Mouse (Mus musculus): ENCODE data around the gene Olfr1501. TPM values are rescaled to one million over a fixed set of nuclear protein-coding genes. Genes with fewer than 3 reads are reported as not detected.
A peak's percentile ranks its signal among the peaks of the same experiment; 100 is the strongest.
"Not testable (repeated sequence)": the region's sequence is repeated elsewhere in the genome, so short reads cannot be mapped to it uniquely, and the experiment has no call there.

Gene Olfr1501
- polyA plus RNA-seq (2015; fragmentation: Nextera tagmentation; extraction: Ambion mirVana), result not detected in 2 replicates

DNA sequence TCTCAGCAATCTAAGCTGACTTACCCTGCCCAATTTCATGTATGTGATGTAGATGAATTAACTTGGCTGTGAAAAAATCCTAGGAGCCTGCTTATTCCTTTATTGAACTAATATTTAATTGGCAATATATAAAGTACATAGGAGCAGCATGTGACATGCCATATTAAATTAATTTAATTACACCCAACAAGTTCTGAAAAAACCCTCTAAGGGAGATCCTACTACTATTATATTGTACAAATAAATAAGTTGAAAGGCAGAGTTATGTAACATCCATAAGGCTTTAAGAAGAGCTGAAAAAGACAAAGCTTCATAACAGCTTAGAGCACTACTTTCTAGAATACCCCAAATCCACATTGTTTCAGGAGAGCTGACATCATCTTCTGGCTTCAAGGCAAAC is at the start of gene Olfr1501:
Gene Olfr1501 (minus strand): TSS at position 101 of the 400 bp plus-strand sequence.
- not testable (repeated sequence) for H3K27me3 ChIP-seq (replicated peaks; ENCODE audit: control insufficient read depth, insufficient read depth, low read length); H3K9me3 ChIP-seq (ENCODE audit: control insufficient read depth, low read length); H3K4me1 ChIP-seq (ENCODE audit: control insufficient read depth, insufficient read depth, low read depth, low read length); H3K36me3 ChIP-seq (ENCODE audit: control insufficient read depth, insufficient read depth, low read length); ATAC-seq; H3K9ac ChIP-seq (ENCODE audit: low read depth, low read length); H3K4me3 ChIP-seq (ENCODE audit: low read length); H3K27ac ChIP-seq (ENCODE audit: low read depth, low read length); H3K4me2 ChIP-seq (ENCODE audit: low read length)

GRCm38 (mm10) chr19:13897828-13898227 is 47.3 kb upstream of the Olfr1501 start, which contains the start of gene Olfr1504:
Olfr1504 (minus strand) TSS chr19:13897928.
- Histone ChIP-seq H3K4me3 (ENCODE audit: low read length) (no peak within 1 kb of the TSS), H3K9me3 (ENCODE audit: control insufficient read depth, low read length) (no peaks in the 10 kb centered on the region), H3K4me1 (ENCODE audit: control insufficient read depth, insufficient read depth, low read depth, low read length) (no peaks in the 10 kb centered on the region), H3K36me3 (ENCODE audit: control insufficient read depth, insufficient read depth, low read length) (no peaks in the 10 kb centered on the region), H3K9ac (ENCODE audit: low read depth, low read length) (no peak within 1 kb of the TSS), H3K4me2 (ENCODE audit: low read length) (no peak within 1 kb of the TSS), H3K27ac (ENCODE audit: low read depth, low read length) (no peak within 1 kb of the TSS), H3K27me3 (replicated peaks; ENCODE audit: control insufficient read depth, insufficient read depth, low read length) (no peaks in the 10 kb centered on the region)
- ATAC-seq, result no peak
- WGBS, result 82% methylated on average over 1 of the region's 1 CpGs

DNA sequence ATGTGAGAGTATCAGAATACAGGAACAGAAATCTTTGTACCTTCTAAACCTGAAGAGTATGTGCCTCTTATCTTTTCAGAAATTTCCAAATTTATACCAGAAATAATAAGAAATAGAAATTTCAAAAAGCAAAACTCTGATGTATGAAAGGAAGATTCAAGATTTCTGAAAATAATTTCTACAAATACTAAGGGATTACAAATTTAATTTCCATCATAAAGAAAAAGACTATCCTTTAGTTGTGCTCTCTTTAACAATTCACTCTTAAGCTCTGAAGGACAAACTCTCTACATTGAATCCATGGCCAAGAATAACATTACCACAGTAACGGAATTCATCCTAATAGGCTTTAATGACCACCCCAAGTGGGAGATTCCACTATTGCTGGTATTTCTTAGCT is 11.0 kb upstream of the Olfr1501 start, which contains the start of gene Olfr1502:
Gene Olfr1502 (plus strand): TSS at position 301 of the 400 bp plus-strand sequence.
- Histone ChIP-seq H3K9me3 (ENCODE audit: control insufficient read depth, low read length) (no peaks in the 10 kb centered on the region), H3K36me3 (ENCODE audit: control insufficient read depth, insufficient read depth, low read length) (no peaks in the 10 kb centered on the region), H3K4me3 (ENCODE audit: low read length) (no peak within 1 kb of the TSS), H3K27ac (ENCODE audit: low read depth, low read length) (no peak within 1 kb of the TSS), H3K4me2 (ENCODE audit: low read length) (no peak within 1 kb of the TSS), H3K4me1 (ENCODE audit: control insufficient read depth, insufficient read depth, low read depth, low read length) (no peaks in the 10 kb centered on the region), H3K9ac (ENCODE audit: low read depth, low read length) (no peak within 1 kb of the TSS), H3K27me3 (replicated peaks; ENCODE audit: control insufficient read depth, insufficient read depth, low read length) (no peaks in the 10 kb centered on the region)
- 94% methylated on average over 1 of the region's 1 CpGs for WGBS
- no peak for ATAC-seq

GRCm38 (mm10) chr19:13830388-13830787 is 20.1 kb downstream of the Olfr1501 start, which contains the start of gene Olfr1500:
Olfr1500 (minus strand) TSS chr19:13830488.
- no peaks in the 10 kb centered on the region for H3K9me3 ChIP-seq (ENCODE audit: control insufficient read depth, low read length)
- H3K4me3 ChIP-seq (ENCODE audit: low read length), result no peak within 1 kb of the TSS
- H3K27me3 ChIP-seq (replicated peaks; ENCODE audit: control insufficient read depth, insufficient read depth, low read length), result no peaks in the 10 kb centered on the region
- no peak for ATAC-seq
- H3K36me3 ChIP-seq (ENCODE audit: control insufficient read depth, insufficient read depth, low read length), result no peaks in the 10 kb centered on the region
- H3K4me2 ChIP-seq (ENCODE audit: low read length), result no peak within 1 kb of the TSS
- no peaks in the 10 kb centered on the region for H3K4me1 ChIP-seq (ENCODE audit: control insufficient read depth, insufficient read depth, low read depth, low read length)
- H3K9ac ChIP-seq (ENCODE audit: low read depth, low read length), result no peak within 1 kb of the TSS
- H3K27ac ChIP-seq (ENCODE audit: low read depth, low read length), result no peak within 1 kb of the TSS

GRCm38 (mm10) chr19:13828447-13828846 is 22.0 kb downstream of the Olfr1501 start:
- no peak for ATAC-seq

DNA sequence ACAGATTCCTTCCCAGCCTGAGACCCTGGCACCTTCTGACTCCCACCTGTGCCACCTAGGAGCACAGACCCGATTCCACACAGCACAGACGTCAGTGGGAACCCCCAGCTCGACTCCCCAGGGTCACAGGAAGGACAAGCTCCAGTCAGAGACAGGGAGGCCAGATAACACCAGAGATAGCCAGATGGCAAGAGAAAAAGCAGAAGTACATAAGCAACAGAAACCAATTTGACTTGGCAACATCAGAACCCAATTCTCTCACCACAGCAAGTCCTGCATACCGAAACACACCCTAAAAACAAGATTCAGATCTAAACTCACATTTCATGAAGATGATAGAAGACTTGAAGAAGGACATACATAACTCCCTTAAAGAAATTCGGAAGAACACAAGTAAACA is 29.6 kb downstream of the Olfr1501 start:
- Histone ChIP-seq H3K4me1 (ENCODE audit: control insufficient read depth, insufficient read depth, low read depth, low read length) (no peaks in the 10 kb centered on the region), H3K4me3 (ENCODE audit: low read length) (no peak overlapping the region), H3K9me3 (ENCODE audit: control insufficient read depth, low read length) (no peaks in the 10 kb centered on the region), H3K27me3 (replicated peaks; ENCODE audit: control insufficient read depth, insufficient read depth, low read length) (no peaks in the 10 kb centered on the region), H3K27ac (ENCODE audit: low read depth, low read length) (no peak overlapping the region), H3K36me3 (ENCODE audit: control insufficient read depth, insufficient read depth, low read length) (no peaks in the 10 kb centered on the region), H3K9ac (ENCODE audit: low read depth, low read length) (no peak overlapping the region), H3K4me2 (ENCODE audit: low read length) (no peak overlapping the region)
- 73% methylated on average over 5 of the region's 5 CpGs for WGBS
- no peak for ATAC-seq

More at GRCm38 (mm10) chr19:13828447-13828846, 22.0 kb downstream of the Olfr1501 start:
- Histone ChIP-seq H3K27ac (ENCODE audit: low read depth, low read length) (no peak overlapping the region), H3K27me3 (replicated peaks; ENCODE audit: control insufficient read depth, insufficient read depth, low read length) (no peaks in the 10 kb centered on the region), H3K9me3 (ENCODE audit: control insufficient read depth, low read length) (no peaks in the 10 kb centered on the region), H3K4me3 (ENCODE audit: low read length) (no peak overlapping the region), H3K4me1 (ENCODE audit: control insufficient read depth, insufficient read depth, low read depth, low read length) (no peaks in the 10 kb centered on the region), H3K36me3 (ENCODE audit: control insufficient read depth, insufficient read depth, low read length) (no peaks in the 10 kb centered on the region), H3K4me2 (ENCODE audit: low read length) (no peak overlapping the region), H3K9ac (ENCODE audit: low read depth, low read length) (no peak overlapping the region)
- 69% methylated on average over 3 of the region's 3 CpGs for WGBS

- Histone ChIP-seq H3K36me3 (ENCODE audit: control insufficient read depth, insufficient read depth, low read length) (no peaks in the 10 kb centered on the region), H3K4me1 (ENCODE audit: control insufficient read depth, insufficient read depth, low read depth, low read length) (no peaks in the 10 kb centered on the region)
- no peak for ATAC-seq
These were observed 31.1 kb downstream of the Olfr1501 start, which contains the start of gene Olfr1499 for GRCm38 (mm10) chr19:13819347-13819746. Olfr1499 (minus strand) TSS chr19:13819447.

GRCm38 (mm10) chr19:13818827-13819226 is 31.7 kb downstream of the Olfr1501 start:
- no peaks in the 10 kb centered on the region for H3K9me3 ChIP-seq (ENCODE audit: control insufficient read depth, low read length)
- H3K36me3 ChIP-seq (ENCODE audit: control insufficient read depth, insufficient read depth, low read length), result no peaks in the 10 kb centered on the region
- H3K27me3 ChIP-seq (replicated peaks; ENCODE audit: control insufficient read depth, insufficient read depth, low read length), result no peaks in the 10 kb centered on the region
- 35% methylated on average over 5 of the region's 5 CpGs for WGBS
- no peak overlapping the region for H3K27ac ChIP-seq (ENCODE audit: low read depth, low read length)
- no peaks in the 10 kb centered on the region for H3K4me1 ChIP-seq (ENCODE audit: control insufficient read depth, insufficient read depth, low read depth, low read length)
- no peak overlapping the region for H3K4me3 ChIP-seq (ENCODE audit: low read length)
- ATAC-seq, result peak; percentile 56; the same call in 1 of the 2 replicates
- no peak overlapping the region for H3K9ac ChIP-seq (ENCODE audit: low read depth, low read length)
- no peak overlapping the region for H3K4me2 ChIP-seq (ENCODE audit: low read length)

More at GRCm38 (mm10) chr19:13819347-13819746, 31.1 kb downstream of the Olfr1501 start, which contains the start of gene Olfr1499:
- Histone ChIP-seq H3K4me3 (ENCODE audit: low read length) (no peak within 1 kb of the TSS), H3K9me3 (ENCODE audit: control insufficient read depth, low read length) (no peaks in the 10 kb centered on the region), H3K9ac (ENCODE audit: low read depth, low read length) (no peak within 1 kb of the TSS), H3K4me2 (ENCODE audit: low read length) (no peak within 1 kb of the TSS), H3K27ac (ENCODE audit: low read depth, low read length) (no peak within 1 kb of the TSS), H3K27me3 (replicated peaks; ENCODE audit: control insufficient read depth, insufficient read depth, low read length) (no peaks in the 10 kb centered on the region)

DNA sequence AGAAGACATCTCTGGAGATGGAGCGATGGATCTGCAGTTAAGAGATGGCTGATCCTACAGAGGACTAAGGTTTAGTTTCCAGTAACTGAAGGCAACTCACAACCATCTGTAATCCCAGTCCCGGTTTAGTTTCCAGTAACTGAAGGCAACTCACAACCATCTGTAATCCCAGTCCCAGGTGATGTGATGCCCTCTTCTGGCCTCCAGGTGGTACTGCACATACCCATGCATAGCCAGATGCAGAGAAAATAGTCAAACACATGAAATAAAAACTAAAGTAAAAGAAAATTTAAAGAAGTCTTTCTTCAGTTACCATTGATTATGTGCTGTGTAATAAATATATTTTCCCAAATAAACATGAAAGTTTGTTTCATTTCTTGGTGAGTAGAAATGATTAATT is 37.7 kb downstream of the Olfr1501 start:
- Histone ChIP-seq H3K36me3 (ENCODE audit: control insufficient read depth, insufficient read depth, low read length) (no peaks in the 10 kb centered on the region), H3K27me3 (replicated peaks; ENCODE audit: control insufficient read depth, insufficient read depth, low read length) (no peaks in the 10 kb centered on the region), H3K27ac (ENCODE audit: low read depth, low read length) (no peak overlapping the region), H3K4me3 (ENCODE audit: low read length) (no peak overlapping the region), H3K4me2 (ENCODE audit: low read length) (no peak overlapping the region), H3K9ac (ENCODE audit: low read depth, low read length) (no peak overlapping the region), H3K4me1 (ENCODE audit: control insufficient read depth, insufficient read depth, low read depth, low read length) (no peaks in the 10 kb centered on the region), H3K9me3 (ENCODE audit: control insufficient read depth, low read length) (no peaks in the 10 kb centered on the region)
- ATAC-seq, result no peak
- 59% methylated on average over 2 of the region's 2 CpGs for WGBS

- H3K4me2 ChIP-seq (ENCODE audit: low read length); H3K27ac ChIP-seq (ENCODE audit: low read depth, low read length); H3K9me3 ChIP-seq (ENCODE audit: control insufficient read depth, low read length); ATAC-seq; H3K27me3 ChIP-seq (replicated peaks; ENCODE audit: control insufficient read depth, insufficient read depth, low read length); H3K9ac ChIP-seq (ENCODE audit: low read depth, low read length); H3K4me3 ChIP-seq (ENCODE audit: low read length); H3K4me1 ChIP-seq (ENCODE audit: control insufficient read depth, insufficient read depth, low read depth, low read length); H3K36me3 ChIP-seq (ENCODE audit: control insufficient read depth, insufficient read depth, low read length): not testable (repeated sequence)
- WGBS, result 58% methylated on average over 1 of the region's 1 CpGs
These were observed 45.0 kb downstream of the Olfr1501 start for GRCm38 (mm10) chr19:13805486-13805885.
